Mouse (Mus musculus) mouse trophoblast stem cell (cell line): ENCODE results near the gene Zmym5.
"Not testable (repeated sequence)": the region's sequence is repeated elsewhere in the genome, so short reads cannot be mapped to it uniquely, and the experiment has no call there.

Experiments used
- in situ Hi-C, 2 experiments: fragments of 300-500 bp; cut with MseI, MboI; formaldehyde crosslinking; loops; 2 replicates in 1 of 2; 3 replicates in 1 of 2; pipeline ENCODE4 v1.15.1; 2025

Zmym5 gene

GRCm38 (mm10) chr14:56777360-56778136 lies 34.0 kb downstream of the Zmym5 start:
- in situ Hi-C loops: no loop called here

- in situ Hi-C loops: no loop called here
Observed at GRCm38 (mm10) chr14:56776571-56777238, 34.8 kb downstream of the Zmym5 start.

GRCm38 (mm10) chr14:56775416-56775815 lies 36.1 kb downstream of the Zmym5 start:
- in situ Hi-C loops: no loop called here

- in situ Hi-C loops: not testable (repeated sequence)
Observed at GRCm38 (mm10) chr14:56766438-56766837, 45.1 kb downstream of the Zmym5 start.

GRCm38 (mm10) chr14:56765117-56765516 lies 46.4 kb downstream of the Zmym5 start:
- in situ Hi-C loops: not testable (repeated sequence)

GRCm38 (mm10) chr14:56751282-56751681 lies 60.2 kb downstream of the Zmym5 start:
- in situ Hi-C loops: no loop called here
